Mouse (Mus musculus): ENCODE data around the gene Sos1.

DNA sequence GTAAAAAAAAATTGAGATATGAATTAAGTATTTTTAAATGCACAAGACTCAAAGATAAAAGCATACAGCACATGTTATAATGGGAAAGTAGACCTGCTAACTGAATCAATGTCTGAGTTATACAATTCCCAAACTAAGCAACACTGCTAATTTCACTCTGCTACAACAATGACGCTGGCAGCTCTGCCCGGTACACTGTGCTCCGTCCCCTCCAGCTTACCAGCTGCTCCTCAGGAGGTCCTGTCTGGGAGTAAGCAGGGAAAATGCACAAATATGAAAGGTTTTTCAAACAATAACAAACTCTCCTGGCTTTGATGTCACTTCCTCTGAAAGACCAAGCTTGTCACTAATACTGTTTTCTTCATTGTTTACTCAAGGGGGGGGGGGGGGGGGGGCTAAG is 45.8 kb downstream of the Sos1 start:
- TF ChIP-seq SMC3 (IDR thresholded peaks at IDR 0.05; ENCODE audit: low read depth, low read length) (no peak), CHD1 (IDR thresholded peaks at IDR 0.05; ENCODE audit: low read depth, low read length) (no peak), USF1 (IDR thresholded peaks at IDR 0.05; ENCODE audit: low read depth, low read length) (no peak), POLR2A (IDR thresholded peaks at IDR 0.05; ENCODE audit: low read depth, low read length) (no peak), CTCF (conservative IDR thresholded peaks at IDR 0.05 in 1 of 2, IDR thresholded peaks at IDR 0.05 in 1 of 2; ENCODE audit: low read depth in 2 of 2, low read length in 2 of 2) (no peak)

Measured in CH12.LX (cell line).